Mouse (Mus musculus): ENCODE measurements around the gene Cnot6. TPM values are rescaled to one million over a fixed set of nuclear protein-coding genes. Genes with fewer than 3 reads are reported as not detected.

The Cnot6 gene
- total RNA-seq, 2 experiments from 2014 or later = 10.4 to 10.7 TPM

DNA sequence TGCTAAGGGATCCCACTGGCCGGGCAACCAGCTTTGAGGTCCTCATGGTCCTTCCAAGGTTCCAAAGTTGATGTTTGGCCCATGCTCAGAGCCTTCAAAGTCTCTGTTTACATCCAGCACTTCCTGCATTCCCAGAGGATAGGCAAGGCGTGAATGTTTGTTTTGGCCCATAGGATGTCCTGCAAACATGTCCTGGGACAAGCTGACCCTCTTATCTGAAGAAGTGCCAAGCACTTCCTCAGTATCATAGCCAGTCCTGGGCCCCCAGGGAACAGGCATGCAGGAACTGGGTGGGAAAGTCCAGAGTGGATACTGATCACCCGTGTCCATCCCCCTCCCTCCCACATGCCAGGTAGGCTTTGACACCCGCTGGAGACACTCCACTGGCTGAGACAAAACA is 54.5 kb downstream of the Cnot6 start:
- DNase-seq (ENCODE audit: low spot score) = no peak

DNA sequence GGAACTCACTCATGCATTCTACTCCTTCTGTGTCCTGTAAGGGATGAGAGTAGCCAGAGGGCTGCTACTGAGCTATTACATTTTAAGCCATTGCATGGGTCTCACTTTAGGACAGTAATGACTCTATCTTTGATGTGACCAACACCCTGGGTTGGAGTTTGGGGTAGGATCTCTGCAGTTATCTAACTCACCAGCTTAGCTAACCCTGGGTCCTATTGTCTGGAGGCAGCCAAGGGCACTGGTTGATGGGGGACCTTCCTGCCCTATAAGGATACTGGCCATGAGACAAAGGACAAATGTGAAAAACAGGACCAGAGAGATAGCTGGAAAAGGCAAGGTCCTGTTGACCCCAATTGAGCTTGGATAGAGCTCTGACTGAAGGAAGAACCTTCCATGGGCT is 57.0 kb downstream of the Cnot6 start:
- no peak for DNase-seq (ENCODE audit: low spot score)

DNA sequence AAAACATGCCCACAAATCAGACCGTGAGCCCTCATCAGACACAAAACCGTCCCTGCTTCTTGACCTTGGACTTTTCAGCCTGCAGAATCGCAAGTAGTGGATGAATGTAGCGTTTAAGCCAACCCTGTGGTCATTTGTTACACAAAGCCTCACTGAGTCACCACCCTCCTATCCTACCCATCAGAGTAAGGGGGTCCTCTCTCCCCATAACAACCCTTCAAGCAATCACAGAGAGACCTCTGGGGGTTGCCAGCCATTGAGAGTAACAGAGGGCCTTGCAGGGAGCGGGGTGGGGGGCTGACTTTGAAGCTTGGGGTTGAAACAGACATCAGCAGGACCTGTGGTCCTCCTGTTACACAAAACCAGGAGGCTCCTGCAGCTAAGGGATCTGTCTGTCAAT is 57.9 kb downstream of the Cnot6 start:
- no peak for DNase-seq (ENCODE audit: low spot score)

DNA sequence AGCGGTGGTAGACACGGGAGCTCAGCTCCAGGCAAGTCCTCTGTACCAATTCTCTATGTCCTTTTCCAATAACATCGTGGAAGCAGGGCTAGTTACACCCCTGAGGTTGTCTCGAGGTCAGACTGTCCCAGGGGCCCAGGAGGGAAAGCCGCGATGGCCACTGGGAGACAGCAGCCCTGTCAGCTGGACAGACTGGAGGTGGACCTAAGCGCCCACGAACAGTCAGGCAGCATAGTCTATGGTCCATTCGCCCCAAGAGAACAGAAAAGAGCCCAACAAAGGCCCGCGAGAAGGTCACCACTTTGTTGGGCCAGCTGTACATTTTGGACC is 59.5 kb downstream of the Cnot6 start:
- DNase-seq (ENCODE audit: low spot score) = no peak

- DNase-seq (ENCODE audit: low spot score) = peak; percentile 80
These were observed 60.0 kb downstream of the Cnot6 start for GRCm38 (mm10) chr11:49652401-49653078.

- DNase-seq (ENCODE audit: low spot score) = no peak
These were observed 60.7 kb downstream of the Cnot6 start for GRCm38 (mm10) chr11:49651762-49652322.

DNA sequence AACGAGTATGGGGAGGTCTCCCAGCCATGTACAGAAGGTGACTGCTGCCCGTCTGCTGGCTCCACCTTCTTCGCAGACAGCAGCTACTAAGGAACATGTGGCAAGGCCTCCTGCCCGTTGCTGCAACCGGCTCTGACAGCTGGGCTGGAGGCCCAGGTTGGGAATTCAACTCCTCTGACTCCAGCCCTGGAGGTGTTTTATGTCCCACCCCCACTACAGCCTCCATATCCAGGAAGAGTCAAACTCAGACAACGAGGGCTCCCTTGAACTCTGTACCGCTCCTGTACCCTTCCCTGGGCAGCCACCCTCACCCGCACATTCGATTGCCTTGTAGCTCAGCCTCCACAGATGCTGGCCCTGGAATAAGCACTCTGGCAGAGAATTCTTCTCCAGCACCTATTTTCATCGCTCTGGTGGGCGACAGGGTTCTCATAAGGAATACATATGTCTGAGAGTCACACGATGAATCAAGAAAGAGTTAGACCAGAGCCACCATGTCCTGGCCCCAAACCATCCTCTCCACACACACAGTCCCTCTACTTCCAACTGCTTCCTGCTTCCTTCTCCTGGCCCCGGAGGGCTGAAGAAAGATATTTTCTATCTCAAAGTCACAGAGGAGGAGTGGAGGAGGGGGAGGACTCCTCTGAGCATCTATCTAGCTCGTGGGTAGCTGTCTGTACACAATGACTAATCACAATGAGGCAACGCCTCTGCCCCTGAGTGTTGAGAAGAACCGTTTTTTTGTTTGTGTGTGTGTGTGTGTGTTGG is 61.3 kb downstream of the Cnot6 start:
- no peak for DNase-seq (ENCODE audit: low spot score)

DNA sequence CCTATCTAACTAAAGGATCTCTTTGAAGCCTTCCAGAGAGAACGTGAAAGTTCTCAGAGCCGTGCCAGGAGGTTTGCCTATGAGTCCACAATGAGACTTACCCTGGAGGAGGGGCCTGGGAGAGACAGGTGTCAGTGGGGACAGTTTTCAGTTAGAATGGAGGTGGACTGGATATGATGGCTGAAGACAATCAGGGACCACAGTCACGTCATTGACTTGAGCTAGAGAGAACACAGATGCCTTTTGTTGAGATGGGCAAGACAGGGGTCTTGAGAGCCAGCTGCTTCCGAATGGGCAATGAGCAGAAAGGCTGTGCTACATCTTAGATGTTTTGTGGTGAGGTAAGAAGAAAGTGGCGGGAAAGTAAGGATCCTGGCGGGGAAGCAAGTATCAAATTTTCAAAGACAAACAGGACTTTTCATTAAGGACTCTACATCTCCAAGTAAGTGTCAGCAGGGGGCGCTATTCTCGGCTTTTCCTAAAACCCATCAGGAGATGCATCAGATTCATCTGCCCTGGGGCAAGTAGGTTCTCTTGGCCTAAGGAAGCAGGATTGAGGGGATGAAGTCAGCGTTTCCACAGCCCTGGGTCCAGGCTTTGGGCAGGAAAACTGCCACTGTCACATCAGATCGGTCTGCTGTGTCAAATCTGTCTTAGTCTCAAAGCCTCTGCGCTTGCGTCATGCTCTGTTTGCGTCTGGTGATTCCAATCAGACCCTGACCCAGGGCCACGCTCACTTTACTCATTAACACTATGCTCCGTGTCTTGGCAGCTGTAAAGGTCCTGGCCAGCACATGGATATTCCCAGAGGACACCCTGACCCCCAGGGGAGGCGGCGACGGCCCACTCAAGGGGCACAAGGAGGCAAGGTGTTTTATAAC is 62.2 kb downstream of the Cnot6 start:
- no peak for DNase-seq (ENCODE audit: low spot score)

GRCm38 (mm10) chr11:49645677-49646076 is 66.8 kb downstream of the Cnot6 start:
- no peak for DNase-seq (ENCODE audit: low spot score)

DNA sequence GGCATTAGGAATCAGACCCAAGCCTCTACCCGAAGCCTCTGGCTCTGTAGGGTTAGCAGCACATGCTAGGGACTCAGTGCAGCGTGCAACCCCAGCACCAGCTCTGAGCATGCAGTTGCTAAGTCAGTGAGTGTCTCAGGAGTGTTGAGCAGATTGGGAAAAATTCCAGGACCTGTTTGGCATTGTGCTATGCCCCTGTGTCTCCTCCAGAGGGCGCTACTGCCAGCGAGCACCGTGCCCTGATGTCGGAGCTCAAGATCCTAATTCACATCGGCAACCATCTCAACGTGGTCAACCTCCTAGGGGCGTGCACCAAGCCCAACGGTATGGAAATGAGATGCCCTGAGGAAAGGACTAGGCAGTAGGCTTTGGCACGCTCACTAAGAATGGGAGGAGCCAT is 76.1 kb downstream of the Cnot6 start:
- no peak for DNase-seq (ENCODE audit: low spot score)

- DNase-seq (ENCODE audit: low spot score) = no peak
These were observed 76.9 kb downstream of the Cnot6 start for GRCm38 (mm10) chr11:49635671-49636070.

DNA sequence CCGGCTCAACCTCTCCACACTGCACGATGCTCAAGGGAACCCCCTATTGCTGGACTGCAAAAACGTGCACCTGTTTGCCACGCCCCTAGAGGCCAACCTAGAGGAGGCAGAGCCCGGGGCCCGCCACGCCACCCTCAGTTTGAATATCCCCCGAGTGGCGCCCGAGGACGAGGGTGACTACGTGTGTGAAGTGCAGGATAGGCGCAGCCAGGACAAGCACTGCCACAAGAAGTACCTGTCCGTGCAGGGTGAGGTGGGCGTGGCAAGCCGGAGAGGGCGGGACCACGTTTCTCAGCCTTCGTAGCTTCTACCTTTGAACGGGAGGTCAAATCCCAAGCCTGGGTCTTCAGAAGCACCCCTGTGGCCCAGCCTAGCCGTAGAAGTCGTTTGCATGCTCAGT is 78.4 kb downstream of the Cnot6 start:
- no peak for DNase-seq (ENCODE audit: low spot score)

- no peak for DNase-seq (ENCODE audit: low spot score)
These were observed 80.3 kb downstream of the Cnot6 start for GRCm38 (mm10) chr11:49632256-49632655.

- no peak for DNase-seq (ENCODE audit: low spot score)
These were observed 81.4 kb downstream of the Cnot6 start for GRCm38 (mm10) chr11:49631154-49631553.

DNA sequence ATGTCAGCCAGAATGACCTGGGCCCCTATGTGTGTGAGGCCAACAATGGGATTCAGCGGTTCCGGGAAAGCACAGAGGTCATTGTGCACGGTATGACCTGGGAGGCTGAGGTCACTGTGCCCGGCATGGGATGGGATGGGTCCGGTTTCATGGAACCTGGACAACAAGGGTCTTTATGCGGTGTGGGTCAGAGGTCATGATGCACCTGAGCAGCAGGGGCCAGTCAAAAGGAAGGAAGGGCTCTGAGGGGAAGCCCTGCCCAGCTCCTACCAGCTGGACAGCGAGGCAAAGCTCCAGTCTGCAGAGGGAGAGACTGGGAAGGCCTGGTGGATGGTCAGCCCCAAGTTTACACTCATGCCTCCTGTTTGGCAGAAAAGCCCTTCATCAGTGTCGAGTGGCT is 85.8 kb downstream of the Cnot6 start:
- DNase-seq (ENCODE audit: low spot score) = no peak

DNA sequence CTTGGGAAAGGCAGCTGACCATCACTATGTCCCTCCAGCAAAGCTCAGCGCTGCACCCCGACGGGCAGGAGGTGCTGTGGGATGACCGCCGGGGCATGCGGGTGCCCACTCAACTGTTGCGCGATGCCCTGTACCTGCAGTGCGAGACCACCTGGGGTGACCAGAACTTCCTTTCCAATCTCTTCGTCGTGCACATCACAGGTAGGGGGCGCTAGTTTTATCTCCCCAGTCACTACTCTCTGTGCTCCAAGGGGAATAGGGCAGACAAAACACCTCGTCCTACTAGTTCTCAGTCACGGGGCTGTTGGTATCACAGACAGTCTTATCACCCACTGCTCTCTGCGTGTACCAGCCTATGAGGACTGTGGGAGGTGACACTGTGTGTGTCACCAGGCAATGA is 86.7 kb downstream of the Cnot6 start:
- no peak for DNase-seq (ENCODE audit: low spot score)

DNA sequence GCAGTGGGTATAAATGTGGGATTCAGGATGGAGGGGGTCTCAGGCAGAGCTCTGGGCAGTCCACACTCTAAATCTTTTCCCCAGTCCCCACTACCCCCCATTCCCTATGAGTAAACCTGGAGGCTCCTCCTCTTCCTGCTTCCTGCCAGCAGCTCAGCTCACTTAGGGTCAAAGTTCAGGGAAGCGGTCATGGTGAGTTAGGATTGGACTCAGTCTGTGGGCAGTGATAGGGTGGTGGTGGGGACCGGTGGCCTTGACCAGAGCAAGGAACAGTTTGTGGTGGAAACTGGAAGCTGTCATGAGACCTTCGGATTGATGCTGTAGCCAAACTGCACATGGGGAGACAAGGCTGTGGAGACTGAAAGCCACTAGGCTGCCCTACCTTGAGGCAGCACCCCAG is 88.4 kb downstream of the Cnot6 start:
- no peak for DNase-seq (ENCODE audit: low spot score)

DNA sequence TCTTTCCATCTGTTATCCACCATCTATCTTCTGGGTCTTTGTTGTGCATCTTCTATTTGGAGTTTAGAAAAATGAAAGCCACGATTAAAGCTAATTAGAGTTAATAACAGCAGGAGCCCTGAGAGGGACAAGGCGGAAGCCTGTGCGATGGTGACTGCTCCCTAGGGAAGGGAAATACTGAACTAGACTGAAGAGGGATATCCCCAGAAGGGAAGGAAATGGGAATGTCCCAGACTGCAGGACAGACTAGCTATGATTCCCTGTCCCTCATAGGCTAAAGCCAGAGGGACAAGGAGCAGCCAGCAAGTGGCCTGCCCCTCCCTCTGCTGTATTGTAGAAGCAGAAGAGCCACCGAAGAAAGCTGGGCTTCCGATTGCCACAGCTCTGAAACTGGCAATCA is 90.6 kb downstream of the Cnot6 start:
- DNase-seq (ENCODE audit: low spot score) = no peak

Data from gastrocnemius, adult 18-20 months (tissue).